In genomic region chr11:96768240-96768639, GRCm38 (mm10) we compare ENCODE assay signal across 10 mouse cellular contexts. TPM values are rescaled to one million over a fixed set of nuclear protein-coding genes. Genes with fewer than 3 reads are reported as not detected.
DNase-seq lines count a peak whose midpoint lies in the region; ATAC-seq and TF ChIP-seq lines count a peak whose summit lies in the region.
"Had no signal": no experiment of that assay in that cellular context is flagged by ENCODE, and none has a peak within 500 bp of the region (broad histone marks: within the 10 kb centered on the region; RNA-seq: fewer than 3 reads in every experiment).

No protein-coding gene starts in this region.

- no peak for TF ChIP-seq CTCF in midbrain, postnatal 0 days (IDR thresholded peaks at IDR 0.05)
- no peak for TF ChIP-seq CTCF in forebrain, postnatal 0 days (IDR thresholded peaks at IDR 0.05; ENCODE audit: low read depth)

- H3K4me2 ChIP-seq in midbrain, embryonic 11.5 days = no peak overlapping the region
- no peak overlapping the region for H3K4me2 ChIP-seq in midbrain, postnatal 0 days (ENCODE audit: low read depth, low read length, poor library complexity, severe bottlenecking)
- no peak overlapping the region for H3K4me2 ChIP-seq in forebrain, postnatal 0 days (ENCODE audit: low read depth)
- no peak overlapping the region for H3K4me2 ChIP-seq in liver, embryonic 12.5 days

- H3K9me3 ChIP-seq in midbrain, embryonic 11.5 days (ENCODE audit: control insufficient read depth, low read length) = no peaks in the 10 kb centered on the region
- no peaks in the 10 kb centered on the region for H3K9me3 ChIP-seq in midbrain, postnatal 0 days (ENCODE audit: low read length)
- no peaks in the 10 kb centered on the region for H3K9me3 ChIP-seq in forebrain, postnatal 0 days (ENCODE audit: low read length)
- H3K9me3 ChIP-seq in liver, embryonic 12.5 days (replicated peaks) = no peaks in the 10 kb centered on the region

- no peak for DNase-seq in midbrain, embryonic 11.5 days (ENCODE audit: low spot score, missing footprints)
- no peak for DNase-seq in midbrain, postnatal 0 days (ENCODE audit: low spot score)
- DNase-seq in forebrain, postnatal 0 days = no peak
- peak; percentile 58 for DNase-seq in lung, postnatal 10 days
- no peak for DNase-seq in cerebellum, postnatal 25 days
- no peak for DNase-seq in adrenal gland, postnatal 10 days
- DNase-seq: kidney, adult 18-20 months; retina, postnatal 1 day; thymus, postnatal 14 days had no signal

- peaks cover 7% of the 10 kb centered on the region; the same call in 1 of the 2 replicates for H3K36me3 ChIP-seq in midbrain, embryonic 11.5 days (ENCODE audit: control insufficient read depth, insufficient read depth, low read length)
- peaks cover 52% of the 10 kb centered on the region for H3K36me3 ChIP-seq in midbrain, postnatal 0 days (ENCODE audit: insufficient read depth, low read length)
- H3K36me3 ChIP-seq in forebrain, postnatal 0 days (ENCODE audit: insufficient read depth) = peaks cover 56% of the 10 kb centered on the region
- H3K36me3 ChIP-seq in liver, embryonic 12.5 days = peaks cover 60% of the 10 kb centered on the region

- peak overlapping the region; percentile 78 for H3K27ac ChIP-seq in midbrain, embryonic 11.5 days (ENCODE audit: low read depth, low read length)
- no peak overlapping the region; the same call in 1 of the 2 replicates for H3K27ac ChIP-seq in midbrain, postnatal 0 days (ENCODE audit: low read depth, low read length)
- H3K27ac ChIP-seq in forebrain, postnatal 0 days (ENCODE audit: low read depth, low read length) = peak overlapping the region; percentile 21; the same call in 1 of the 2 replicates
- H3K27ac ChIP-seq in liver, embryonic 12.5 days = no peak overlapping the region

- H3K9ac ChIP-seq in midbrain, embryonic 11.5 days (ENCODE audit: low read length) = no peak overlapping the region
- no peak overlapping the region for H3K9ac ChIP-seq in midbrain, postnatal 0 days (replicated peaks; ENCODE audit: low read length, poor library complexity, severe bottlenecking)
- H3K9ac ChIP-seq in forebrain, postnatal 0 days = no peak overlapping the region
- H3K9ac ChIP-seq in liver, embryonic 12.5 days = no peak overlapping the region

- 65% methylated on average over 9 of the region's 9 CpGs for WGBS in midbrain, embryonic 11.5 days
- WGBS in midbrain, postnatal 0 days = 64% methylated on average over 9 of the region's 9 CpGs
- 74% methylated on average over 9 of the region's 9 CpGs for WGBS in forebrain, postnatal 0 days
- 66% methylated on average over 9 of the region's 9 CpGs for WGBS in liver, embryonic 12.5 days (ENCODE audit: insufficient replicate concordance)

- no peak for ATAC-seq in midbrain, embryonic 11.5 days (ENCODE audit: low FRiP score)
- no peak for ATAC-seq in midbrain, postnatal 0 days (ENCODE audit: low FRiP score)
- ATAC-seq in forebrain, postnatal 0 days = no peak
- no peak for ATAC-seq in liver, embryonic 12.5 days

- peaks cover 28% of the 10 kb centered on the region for H3K4me1 ChIP-seq in midbrain, embryonic 11.5 days (ENCODE audit: control insufficient read depth, insufficient read depth, low read length)
- peaks cover 3% of the 10 kb centered on the region; the same call in 1 of the 2 replicates for H3K4me1 ChIP-seq in midbrain, postnatal 0 days (ENCODE audit: insufficient read depth, low read length)
- no peaks in the 10 kb centered on the region for H3K4me1 ChIP-seq in forebrain, postnatal 0 days (ENCODE audit: insufficient read depth)
- peaks cover 22% of the 10 kb centered on the region for H3K4me1 ChIP-seq in liver, embryonic 12.5 days

- H3K4me3 ChIP-seq in midbrain, embryonic 11.5 days (ENCODE audit: low read depth, low read length) = no peak overlapping the region
- no peak overlapping the region for H3K4me3 ChIP-seq in midbrain, postnatal 0 days (ENCODE audit: low read depth, low read length)
- no peak overlapping the region for H3K4me3 ChIP-seq in forebrain, postnatal 0 days (ENCODE audit: low read depth, low read length)
- no peak overlapping the region for H3K4me3 ChIP-seq in liver, embryonic 12.5 days

- H3K27me3 ChIP-seq in midbrain, embryonic 11.5 days (ENCODE audit: control insufficient read depth, insufficient read depth, low read length) = no peaks in the 10 kb centered on the region
- H3K27me3 ChIP-seq in midbrain, postnatal 0 days (ENCODE audit: insufficient read depth, low read length) = no peaks in the 10 kb centered on the region
- no peaks in the 10 kb centered on the region for H3K27me3 ChIP-seq in forebrain, postnatal 0 days (ENCODE audit: insufficient read depth, low read length)
- H3K27me3 ChIP-seq in liver, embryonic 12.5 days (replicated peaks) = no peaks in the 10 kb centered on the region

RNA-seq across cellular contexts. Expression of gene Snx11, which starts 9.1 kb away (rescaled TPM):
- polyA plus RNA-seq in midbrain, embryonic 11.5 days (2014; fragmentation: Nextera tagmentation; extraction: Ambion mirVana) = 15.3 and 18.8 TPM in 2 replicates
- 61.6 and 61.9 TPM in 2 replicates for total RNA-seq in midbrain, postnatal 0 days (2014; rRNA removed)
- 36.6 and 38.9 TPM in 2 replicates for polyA plus RNA-seq in midbrain, postnatal 0 days (2015; fragmentation: Nextera tagmentation; extraction: Ambion mirVana)
- total RNA-seq in forebrain, postnatal 0 days (2014; rRNA removed) = 59.2 and 68.8 TPM in 2 replicates
- polyA plus RNA-seq in forebrain, postnatal 0 days (2015; fragmentation: Nextera tagmentation; extraction: Ambion mirVana) = 32.7 and 37.1 TPM in 2 replicates
- polyA plus RNA-seq in liver, embryonic 12.5 days (2016; fragmentation: Nextera tagmentation; extraction: Ambion mirVana) = 14.3 and 14.4 TPM in 2 replicates
- 10 to 100 TPM; 19.2 to 22.9 TPM for total RNA-seq in adrenal gland, postnatal 10 days (2021)

RNA-seq across cellular contexts. Expression of gene Cbx1, which starts 20.7 kb away (rescaled TPM):
- 167 and 169 TPM in 2 replicates for polyA plus RNA-seq in midbrain, embryonic 11.5 days (2014; fragmentation: Nextera tagmentation; extraction: Ambion mirVana)
- 29.0 and 38.1 TPM in 2 replicates for total RNA-seq in midbrain, postnatal 0 days (2014; rRNA removed)
- 47.6 and 53.2 TPM in 2 replicates for polyA plus RNA-seq in midbrain, postnatal 0 days (2015; fragmentation: Nextera tagmentation; extraction: Ambion mirVana)
- 57.0 and 62.4 TPM in 2 replicates for total RNA-seq in forebrain, postnatal 0 days (2014; rRNA removed)
- 53.7 and 55.6 TPM in 2 replicates for polyA plus RNA-seq in forebrain, postnatal 0 days (2015; fragmentation: Nextera tagmentation; extraction: Ambion mirVana)
- polyA plus RNA-seq in liver, embryonic 12.5 days (2016; fragmentation: Nextera tagmentation; extraction: Ambion mirVana) = 51.6 and 52.4 TPM in 2 replicates
- total RNA-seq in adrenal gland, postnatal 10 days (2021) = 10 to 100 TPM; 64.9 to 73.1 TPM

Comparison
In these comparisons a context has a peak if more than half of its experiments do, and no peak if none do; other contexts are left out.
1. H3K27ac ChIP-seq: peak in midbrain, embryonic 11.5 days (single experiment) and forebrain, postnatal 0 days (single experiment); none in midbrain, postnatal 0 days (single experiment) and liver, embryonic 12.5 days (single experiment).